Mouse (Mus musculus) heart, adult 2 months (tissue): ENCODE results near the gene Shisal1. TPM values are rescaled to one million over a fixed set of nuclear protein-coding genes. Genes with fewer than 3 reads are reported as not detected.

Experiments used
- DNase-seq, 2 experiments: peaks; one replicate each; pipeline ENCODE4 v3.0.0; 2021
- H3K27ac ChIP-seq: fragments of 200-600 bp; 2 replicates; pipeline ENCODE4 v1.8.1; 2022
- H3K27me3 ChIP-seq: fragments of 200-500 bp; 2 replicates; pipeline ENCODE4 v1.6.1; 2012; ENCODE audit warnings: mild to moderate bottlenecking, low read length, inconsistent platforms, mixed read lengths; ENCODE audit not compliant: control insufficient read depth, insufficient read depth
- H3K36me3 ChIP-seq: fragments of 200-500 bp; 2 replicates; pipeline ENCODE4 v1.6.1; 2012; ENCODE audit warnings: low read length, inconsistent platforms; ENCODE audit not compliant: control insufficient read depth, insufficient read depth
- H3K4me1 ChIP-seq: fragments of 200-500 bp; 2 replicates; pipeline ENCODE4 v1.6.1; 2011; ENCODE audit warnings: low read length; ENCODE audit not compliant: control insufficient read depth, insufficient read depth
- H3K4me3 ChIP-seq: fragments of 200-600 bp; 2 replicates; pipeline ENCODE4 v1.8.1; 2022
- H3K79me2 ChIP-seq: fragments of 200-500 bp; replicated peaks from 2 replicates; pipeline ENCODE4 v1.6.1; 2012; ENCODE audit warnings: mild to moderate bottlenecking, inconsistent platforms, low read length, moderate library complexity, mixed read lengths; ENCODE audit not compliant: control insufficient read depth, insufficient read depth
- H3K9ac ChIP-seq: fragments of 200-500 bp; 2 replicates; pipeline ENCODE4 v1.6.1; 2012; ENCODE audit warnings: low read depth, mild to moderate bottlenecking, control low read depth, inconsistent platforms, low read length, mixed read lengths
- CTCF ChIP-seq: fragments of 200-600 bp; IDR thresholded peaks from 2 replicates; pipeline ENCODE4 v1.8.1; 2022; ENCODE audit warnings: antibody characterized with exemption, mild to moderate bottlenecking, moderate library complexity
- EP300 ChIP-seq: fragments of 200-500 bp; IDR thresholded peaks from 2 replicates; pipeline ENCODE4 v1.6.1; 2011; ENCODE audit warnings: low read depth, low read length, control low read depth; ENCODE audit not compliant: insufficient read depth
- POLR2A ChIP-seq: fragments of 200-500 bp; IDR thresholded peaks from 2 replicates; pipeline ENCODE4 v1.6.1; 2011; ENCODE audit warnings: mild to moderate bottlenecking, low read depth, low read length, control low read depth; ENCODE audit not compliant: insufficient read depth
- WGBS: fragments of 180-500 bp; shearing (Covaris S2); methylation state at CpG from one replicate; pipeline ENCODE4 v1.1.7; 2018; 5-methylcytosine and 5-hydroxymethylcytosine counted together
- intact Hi-C: fragments of 180-260 bp; cut with DNase I; formaldehyde crosslinking; loops from one replicate; pipeline ENCODE4 v1.15.1; 2025
- polyA plus RNA-seq: library from polyadenylated mRNA; depleted of rRNA; stranded (reverse); fragments of >200 nt; gene quantifications from 2 replicates; pipeline ENCODE4 v1.2.3, GENCODE M21; 2012
- total RNA-seq, 2 experiments: library from RNA; stranded (reverse); gene quantifications; 2 replicates each; pipeline ENCODE4 v1.2.3; 2021

The Shisal1 gene
- total and polyA plus RNA-seq, 3 experiments, result 1.1 to 1.8 (median 1.7) TPM

- TF ChIP-seq EP300 (no peak), CTCF (no peak), POLR2A (no peak)
- Histone ChIP-seq H3K9ac (no peak overlapping the region), H3K4me1 (no peaks in the 10 kb centered on the region), H3K27me3 (no peaks in the 10 kb centered on the region), H3K27ac (no peak overlapping the region), H3K4me3 (no peak overlapping the region), H3K36me3 (no peaks in the 10 kb centered on the region), H3K79me2 (no peaks in the 10 kb centered on the region)
- intact Hi-C loops, result no loop called here
- DNase-seq, result no peak
- WGBS, result 90% methylated on average over 3 of the region's 3 CpGs
These were observed 82.2 kb downstream of the Shisal1 start for GRCm38 (mm10) chr15:84364746-84365145.

GRCm38 (mm10) chr15:84355081-84355480, 91.8 kb downstream of the Shisal1 start:
- no peaks in the 10 kb centered on the region for H3K27me3 ChIP-seq
- H3K4me1 ChIP-seq, result no peaks in the 10 kb centered on the region
- H3K27ac ChIP-seq, result no peak overlapping the region
- H3K79me2 ChIP-seq, result no peaks in the 10 kb centered on the region
- no peak for DNase-seq
- H3K36me3 ChIP-seq, result no peaks in the 10 kb centered on the region
- TF ChIP-seq CTCF (no peak), POLR2A (no peak), EP300 (no peak)
- H3K9ac ChIP-seq, result no peak overlapping the region
- intact Hi-C loops, result no loop called here
- 64% methylated on average over 5 of the region's 5 CpGs for WGBS
- H3K4me3 ChIP-seq, result no peak overlapping the region

- no peaks in the 10 kb centered on the region for H3K36me3 ChIP-seq
- no peak overlapping the region for H3K27ac ChIP-seq
- no peak overlapping the region for H3K9ac ChIP-seq
- 57% methylated on average over 21 of the region's 21 CpGs for WGBS
- no peaks in the 10 kb centered on the region for H3K79me2 ChIP-seq
- no peak overlapping the region for H3K4me3 ChIP-seq
- TF ChIP-seq CTCF (no peak), POLR2A (no peak), EP300 (no peak)
- no peaks in the 10 kb centered on the region for H3K27me3 ChIP-seq
- no peaks in the 10 kb centered on the region for H3K4me1 ChIP-seq
- no peak for DNase-seq
- intact Hi-C loops, result no loop called here
These were observed 94.7 kb downstream of the Shisal1 start for GRCm38 (mm10) chr15:84351915-84352844.

- Histone ChIP-seq H3K27me3 (no peaks in the 10 kb centered on the region), H3K27ac (no peak overlapping the region), H3K4me3 (no peak overlapping the region), H3K4me1 (no peaks in the 10 kb centered on the region), H3K9ac (no peak overlapping the region), H3K36me3 (no peaks in the 10 kb centered on the region), H3K79me2 (no peaks in the 10 kb centered on the region)
- intact Hi-C loops, result no loop called here
- DNase-seq, result no peak
- TF ChIP-seq POLR2A (no peak), EP300 (no peak)
- 79% methylated on average over 7 of the region's 7 CpGs for WGBS
These were observed 95.6 kb downstream of the Shisal1 start for GRCm38 (mm10) chr15:84351342-84351741.

GRCm38 (mm10) chr15:84349915-84350738, 96.8 kb downstream of the Shisal1 start:
- DNase-seq, result no peak
- H3K27ac ChIP-seq, result no peak overlapping the region
- H3K36me3 ChIP-seq, result no peaks in the 10 kb centered on the region
- intact Hi-C loops, result no loop called here
- WGBS, result 61% methylated on average over 14 of the region's 14 CpGs
- TF ChIP-seq CTCF (no peak), POLR2A (no peak), EP300 (no peak)
- H3K79me2 ChIP-seq, result no peaks in the 10 kb centered on the region
- H3K27me3 ChIP-seq, result no peaks in the 10 kb centered on the region
- no peak overlapping the region for H3K4me3 ChIP-seq
- no peaks in the 10 kb centered on the region for H3K4me1 ChIP-seq
- no peak overlapping the region for H3K9ac ChIP-seq
